Mouse (Mus musculus) testis, adult 2 months (tissue): ENCODE measurements around the gene Scml2. TPM values are rescaled to one million over a fixed set of nuclear protein-coding genes. Genes with fewer than 3 reads are reported as not detected.
"Not testable (repeated sequence)": the region's sequence is repeated elsewhere in the genome, so short reads cannot be mapped to it uniquely, and the experiment has no call there.

Experiments
- H3K27ac ChIP-seq: fragments of 200-500 bp; 2 replicates; pipeline ENCODE4 v1.5.1; 2012; ENCODE audit warnings: low read depth, low read length; ENCODE audit not compliant: control insufficient read depth, insufficient read depth
- H3K27me3 ChIP-seq: fragments of 200-500 bp; 2 replicates; pipeline ENCODE4 v1.6.1; 2012; ENCODE audit warnings: mild to moderate bottlenecking, low read length, moderate library complexity; ENCODE audit not compliant: control insufficient read depth, insufficient read depth
- H3K36me3 ChIP-seq: fragments of 200-500 bp; 2 replicates; pipeline ENCODE4 v1.6.1; 2012; ENCODE audit warnings: mild to moderate bottlenecking, low read length; ENCODE audit not compliant: control insufficient read depth, insufficient read depth
- H3K4me1 ChIP-seq: fragments of 200-500 bp; 2 replicates; pipeline ENCODE4 v1.6.1; 2012; ENCODE audit warnings: low read length; ENCODE audit not compliant: control insufficient read depth, insufficient read depth
- H3K4me3 ChIP-seq: fragments of 200-500 bp; 2 replicates; pipeline ENCODE4 v1.5.1; 2012; ENCODE audit warnings: low read depth, mild to moderate bottlenecking, low read length, moderate library complexity, mixed read lengths; ENCODE audit not compliant: control insufficient read depth
- CTCF ChIP-seq: fragments of 200-500 bp; IDR thresholded peaks from 2 replicates; pipeline ENCODE4 v1.5.1; 2012; ENCODE audit warnings: low read depth, mild to moderate bottlenecking, inconsistent platforms, low read length, moderate library complexity; ENCODE audit not compliant: control insufficient read depth, insufficient read depth, insufficient replicate concordance
- POLR2A ChIP-seq: fragments of 200-500 bp; IDR thresholded peaks from 2 replicates; pipeline ENCODE4 v1.6.1; 2012; ENCODE audit warnings: low read depth, mild to moderate bottlenecking, inconsistent platforms, low read length, moderate library complexity; ENCODE audit not compliant: control insufficient read depth
- polyA plus RNA-seq: library from polyadenylated mRNA; depleted of rRNA; stranded (reverse); fragments of >200 nt; gene quantifications from 2 replicates; pipeline ENCODE4 v1.2.3, GENCODE M21; 2012; rRNA removed

Gene Scml2
- polyA plus RNA-seq, result 4.5 and 7.1 TPM in 2 replicates

GRCm38 (mm10) chrX:161116893-161117292 lies at the start of gene Scml2:
TSS of gene Scml2 (plus strand) at chrX:161117193.
- not testable (repeated sequence) for H3K4me1 ChIP-seq, H3K27me3 ChIP-seq, H3K4me3 ChIP-seq, H3K27ac ChIP-seq, H3K36me3 ChIP-seq

- H3K36me3 ChIP-seq, H3K4me3 ChIP-seq, H3K27ac ChIP-seq, H3K4me1 ChIP-seq, H3K27me3 ChIP-seq: not testable (repeated sequence)
These were observed 41.4 kb upstream of the Scml2 start for GRCm38 (mm10) chrX:161075576-161075975.

- peak overlapping the region; percentile 61 for H3K27ac ChIP-seq
- TF ChIP-seq POLR2A (no peak), CTCF (no peak)
- H3K27me3 ChIP-seq, result no peaks in the 10 kb centered on the region
- H3K4me3 ChIP-seq, result peak overlapping the region; percentile 71
- peaks cover 4% of the 10 kb centered on the region; the same call in 1 of the 2 replicates for H3K4me1 ChIP-seq
- no peaks in the 10 kb centered on the region for H3K36me3 ChIP-seq
These were observed 45.5 kb downstream of the Scml2 start for GRCm38 (mm10) chrX:161162314-161163068.

GRCm38 (mm10) chrX:161163069-161163416 lies 46.0 kb downstream of the Scml2 start:
- Histone ChIP-seq H3K27me3 (no peaks in the 10 kb centered on the region), H3K4me1 (peaks cover 4% of the 10 kb centered on the region; the same call in 1 of the 2 replicates), H3K36me3 (no peaks in the 10 kb centered on the region), H3K27ac (peak overlapping the region; percentile 61), H3K4me3 (peak overlapping the region; percentile 71)
- TF ChIP-seq CTCF (no peak), POLR2A (no peak)

- not testable (repeated sequence) for H3K36me3 ChIP-seq, H3K27ac ChIP-seq, H3K27me3 ChIP-seq, H3K4me3 ChIP-seq, H3K4me1 ChIP-seq
These were observed 170.2 kb downstream of the Scml2 start, which contains the start of gene Gm15262 for GRCm38 (mm10) chrX:161287156-161287555. TSS of gene Gm15262 (plus strand) at chrX:161287456.

Other genes starting within 250 kb of the Scml2 start
- 3.9 and 5.9 TPM in 2 replicates for gene Gja6, start 210.1 kb upstream of the Scml2 start, polyA plus RNA-seq
- 9.8 and 10.5 TPM in 2 replicates for gene Cdkl5, start 122.5 kb upstream of the Scml2 start, polyA plus RNA-seq
- 1.5 and 1.6 TPM in 2 replicates for gene Gm15262, start 170.3 kb downstream of the Scml2 start, polyA plus RNA-seq